Mouse (Mus musculus): ENCODE data around the gene Rpl10.

The Rpl10 gene

DNA sequence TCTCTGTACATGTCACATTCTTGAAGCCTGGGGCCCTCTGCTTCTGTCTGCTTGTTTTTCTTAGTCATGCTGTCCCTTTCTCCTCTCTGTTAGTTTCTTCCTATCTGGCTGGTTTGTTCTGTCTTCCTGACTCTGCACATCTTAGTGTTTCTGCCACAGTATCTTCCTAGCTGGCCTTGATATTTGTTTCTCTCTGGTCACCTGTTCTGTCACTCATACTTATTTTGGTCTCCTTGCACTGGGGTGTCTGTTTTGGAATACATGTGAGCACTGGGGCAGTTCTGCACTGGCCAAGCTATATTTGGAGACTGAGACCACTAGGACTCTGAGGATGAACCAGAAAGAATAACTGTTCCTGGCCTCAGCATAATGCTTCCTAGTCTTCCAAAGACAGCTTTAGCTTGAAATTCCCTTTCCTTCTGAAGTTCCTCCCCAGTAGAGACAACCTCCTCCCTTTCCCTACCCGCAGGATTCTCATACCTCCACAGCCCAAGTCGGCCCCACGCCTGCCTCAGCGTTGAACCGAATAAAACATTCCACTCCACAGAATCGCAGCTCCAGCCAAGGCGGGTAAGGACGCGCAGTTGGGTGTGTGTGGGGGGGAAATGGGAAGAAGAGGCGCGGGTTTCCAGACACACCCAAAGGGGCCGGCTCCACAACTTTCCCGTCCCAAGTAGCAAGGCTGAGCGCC is 10.6 kb downstream of the Rpl10 start:
- DNase-seq (ENCODE audit: extremely low read depth, low read depth): no peak

DNA sequence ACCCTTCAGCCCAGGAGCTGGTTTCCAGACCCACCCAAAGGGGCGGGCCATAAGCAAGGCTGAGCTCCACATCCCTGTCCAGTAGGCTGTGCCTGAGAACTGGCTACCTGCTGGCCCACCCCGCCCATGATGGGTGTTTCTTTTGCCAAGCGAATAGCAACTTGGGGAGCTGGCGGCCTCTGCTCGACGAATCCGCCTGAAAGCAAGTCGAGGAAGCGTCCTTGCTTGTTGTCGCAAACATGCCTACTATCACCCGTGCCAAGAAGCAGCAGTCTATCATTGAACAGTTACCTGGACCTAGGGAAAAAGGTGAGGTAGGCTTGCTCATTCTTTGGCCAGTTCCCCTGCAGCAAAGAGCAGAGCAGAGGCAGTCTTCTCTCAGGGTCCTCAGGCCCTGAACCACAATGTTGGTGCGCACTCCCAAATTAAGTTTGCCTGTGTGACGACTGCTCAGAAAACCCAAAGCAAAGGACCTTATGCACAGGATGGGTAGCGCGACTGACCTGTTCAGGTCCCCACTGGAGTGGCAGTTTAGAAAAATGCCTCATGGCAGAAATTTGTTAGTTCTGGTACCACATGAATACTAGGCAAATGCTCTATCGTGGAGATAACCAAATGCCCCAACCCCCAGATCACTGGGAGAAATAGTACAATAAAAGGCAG is 11.3 kb downstream of the Rpl10 start, which contains the start of the genes Taz and Dnase1l1:
Taz (plus strand) TSS at position 181 of the 663 bp plus-strand sequence.
Dnase1l1 (minus strand) TSS at position 606 of the 663 bp plus-strand sequence.
- DNase-seq (ENCODE audit: extremely low read depth, low read depth): peak; percentile 92

DNA sequence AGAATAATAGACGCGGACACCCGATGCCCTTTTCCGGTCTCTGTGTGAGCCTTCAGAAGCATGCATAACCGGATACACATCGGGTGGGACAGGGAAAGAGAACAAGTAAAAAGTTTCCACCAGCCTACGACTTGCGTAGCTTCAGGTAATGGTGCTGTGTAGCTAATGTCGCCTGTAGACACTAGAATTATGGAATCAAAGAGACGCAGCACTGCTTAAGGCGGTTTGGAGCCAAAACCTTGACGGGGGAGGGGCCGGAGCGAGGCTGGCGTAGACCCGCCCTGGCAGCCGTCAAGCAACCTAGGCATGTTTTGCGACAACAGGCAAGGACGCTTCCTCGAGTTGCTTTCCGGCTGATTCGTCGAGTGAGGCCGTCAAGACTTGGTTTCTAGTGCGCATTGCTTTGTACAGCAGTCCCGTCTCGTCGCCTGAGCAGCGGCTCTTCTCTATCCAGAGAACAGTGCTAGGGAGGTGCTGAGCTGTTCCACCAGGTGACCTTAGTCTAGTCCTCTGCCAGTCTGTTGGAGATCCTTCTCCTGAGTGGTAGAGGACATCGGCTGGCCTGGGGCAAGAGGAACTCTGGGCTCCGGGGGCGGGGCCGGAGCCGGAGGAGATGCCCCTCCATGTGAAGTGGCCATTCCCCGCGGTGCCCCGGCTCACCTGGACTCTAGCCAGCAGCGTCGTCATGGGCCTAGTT is 11.9 kb downstream of the Rpl10 start:
- DNase-seq (ENCODE audit: extremely low read depth, low read depth): peak; percentile 89

DNA sequence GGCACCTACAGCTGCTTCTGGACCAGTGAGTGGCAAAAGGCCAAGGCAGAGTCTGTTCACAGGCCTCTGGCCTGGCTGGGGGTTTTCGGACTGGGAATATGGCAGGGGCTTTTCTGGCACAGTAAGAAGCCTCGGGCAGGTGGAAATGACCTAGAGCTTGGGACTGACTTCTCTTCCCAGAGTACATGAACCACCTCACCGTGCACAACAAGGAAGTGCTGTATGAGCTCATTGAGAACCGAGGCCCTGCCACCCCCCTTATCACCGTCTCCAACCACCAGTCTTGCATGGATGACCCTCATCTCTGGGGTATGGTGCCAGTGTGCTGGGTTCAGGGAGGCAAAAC is 12.5 kb downstream of the Rpl10 start:
- no peak for DNase-seq (ENCODE audit: extremely low read depth, low read depth)

DNA sequence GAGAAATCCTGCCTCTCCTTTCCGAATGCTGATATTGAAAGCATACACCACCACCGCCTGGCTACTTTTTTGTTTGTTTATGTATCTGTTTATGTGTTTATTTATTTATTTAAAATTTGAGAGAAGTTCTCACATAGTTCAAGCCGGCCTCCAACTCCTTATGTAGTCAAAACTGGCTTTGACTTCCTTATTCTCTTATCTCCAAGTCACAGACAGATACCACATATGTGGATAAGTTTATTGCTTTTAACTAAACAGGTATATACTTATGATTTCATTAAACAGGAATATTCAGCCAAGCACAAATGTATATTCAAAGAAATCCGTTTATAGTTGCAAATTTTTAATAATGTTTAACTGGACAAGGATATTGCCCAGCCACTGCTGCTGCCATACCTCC is 22.8 kb downstream of the Rpl10 start:
- DNase-seq (ENCODE audit: extremely low read depth, low read depth): no peak

- peak; percentile 96 for DNase-seq (ENCODE audit: extremely low read depth, low read depth)
These were observed 26.2 kb downstream of the Rpl10 start, which contains the start of gene Atp6ap1 for GRCm38 (mm10) chrX:74296538-74297448. TSS of gene Atp6ap1 (plus strand) at chrX:74297097.

GRCm38 (mm10) chrX:74298348-74298747 is 27.7 kb downstream of the Rpl10 start:
- no peak for DNase-seq (ENCODE audit: extremely low read depth, low read depth)

DNA sequence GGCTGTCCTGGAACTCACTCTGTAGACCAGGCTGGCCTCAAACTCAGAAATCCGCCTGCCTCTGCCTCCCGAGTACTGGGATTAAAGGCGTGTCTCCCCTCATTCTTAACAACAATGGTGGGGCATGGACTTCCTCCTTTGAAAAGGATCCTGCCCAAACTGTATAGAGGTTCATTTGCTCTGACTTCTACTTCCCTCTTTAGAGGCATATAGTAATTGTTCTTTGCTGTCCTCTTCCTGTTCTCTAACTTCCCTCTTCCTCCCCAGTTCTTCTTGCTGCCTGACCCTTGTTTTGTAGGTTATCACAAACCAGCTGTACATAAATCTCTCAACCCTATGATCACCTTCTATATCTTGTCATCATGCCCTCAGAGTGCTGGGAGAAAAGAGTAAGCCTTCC is 29.1 kb downstream of the Rpl10 start:
- DNase-seq (ENCODE audit: extremely low read depth, low read depth): peak; percentile 83

DNA sequence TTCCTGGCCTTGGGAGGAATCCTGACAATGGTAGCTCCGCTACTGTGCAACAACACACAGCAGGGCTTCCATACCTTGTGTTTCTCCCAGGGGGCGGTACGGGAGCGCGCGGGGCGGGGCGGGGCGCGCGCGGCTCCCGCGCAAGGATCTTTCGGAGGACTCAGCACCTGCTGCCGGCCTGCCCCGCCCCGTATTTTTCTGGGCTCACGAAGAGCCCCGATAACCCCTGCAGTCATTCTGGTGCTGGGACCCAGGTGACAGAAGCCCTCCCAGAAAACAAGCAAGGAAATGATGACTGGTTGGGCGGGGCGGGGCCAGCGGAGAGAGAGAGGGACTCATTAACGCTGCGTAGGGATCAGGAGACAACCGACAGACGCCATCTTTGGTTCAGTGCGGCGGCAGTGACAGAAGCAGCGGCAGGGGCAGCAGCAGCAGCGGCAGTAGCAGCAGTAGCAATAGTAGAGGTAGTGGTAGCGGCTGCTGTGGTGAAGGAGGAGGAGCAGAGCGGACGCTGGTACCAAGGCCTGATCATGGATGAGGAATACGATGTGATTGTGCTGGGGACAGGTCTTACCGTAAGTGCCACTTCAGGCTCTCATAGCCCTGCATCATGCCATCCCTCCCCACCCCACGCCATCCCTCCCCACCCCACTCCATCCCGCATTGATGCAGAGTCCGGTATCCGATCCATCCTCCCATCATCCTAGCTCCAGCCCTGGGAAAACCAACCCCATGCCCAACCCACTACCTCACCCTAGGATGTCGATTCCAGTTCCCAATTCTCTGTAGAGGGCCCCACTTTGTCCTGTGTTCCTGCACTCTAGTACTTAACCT is 34.5 kb downstream of the Rpl10 start, which contains the start of gene Gdi1:
Gdi1 (plus strand) TSS at position 132 of the 834 bp plus-strand sequence.
- peak; percentile 74 for DNase-seq (ENCODE audit: extremely low read depth, low read depth)

DNA sequence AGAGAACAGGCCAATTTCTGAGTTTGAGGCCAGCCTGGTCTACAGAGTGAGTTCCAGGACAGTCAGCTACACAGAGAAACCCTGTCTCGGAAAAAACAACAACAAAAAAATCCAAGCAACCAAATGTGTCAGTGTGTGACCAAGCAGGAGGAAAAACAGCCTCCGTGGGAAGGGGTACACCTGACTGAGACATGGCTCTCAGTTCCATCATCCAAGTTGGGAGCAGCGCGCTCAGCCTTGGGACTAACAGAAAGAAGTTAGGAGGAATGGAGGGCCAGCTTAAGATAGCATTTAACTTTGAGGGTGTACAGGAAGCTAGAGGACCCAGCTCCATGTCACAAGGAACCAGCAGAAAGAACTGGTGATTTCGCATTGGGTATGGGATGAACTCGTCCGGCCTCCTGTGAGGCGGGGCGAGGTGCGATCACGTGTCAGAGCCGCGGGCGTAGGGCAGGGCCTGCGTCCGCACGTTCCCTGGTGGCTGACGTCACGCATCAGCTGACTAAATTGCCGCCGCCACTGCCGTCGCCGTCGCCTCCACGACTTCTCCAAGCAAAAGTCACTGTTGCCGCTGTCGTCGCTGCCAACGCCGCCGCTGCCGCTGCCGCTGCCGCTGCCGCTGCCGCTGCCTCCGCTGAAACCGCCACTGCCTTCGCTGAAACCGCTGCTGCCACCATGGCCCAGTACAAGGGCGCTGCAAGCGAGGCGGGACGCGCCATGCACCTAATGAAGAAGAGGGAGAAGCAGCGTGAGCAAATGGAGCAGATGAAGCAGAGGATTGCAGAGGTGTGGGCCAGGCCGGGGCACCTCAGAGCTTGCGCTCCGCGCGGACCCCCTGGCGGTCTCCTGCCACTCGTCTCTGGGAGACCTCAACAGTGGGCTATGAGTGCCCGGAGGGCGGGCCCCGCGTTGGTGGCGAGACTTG is 42.2 kb downstream of the Rpl10 start, which contains the start of gene Fam50a:
Fam50a (plus strand) TSS at position 494 of the 925 bp plus-strand sequence.
- peak; percentile 90 for DNase-seq (ENCODE audit: extremely low read depth, low read depth)

Data from MEL-GATA-1-ER (cell line).